Mouse (Mus musculus) large intestine, adult 2 months (tissue): ENCODE measurements at regions not wholly inside any gene's neighbourhood (a gene's known extent, or its start where the extent isn't known, plus 50 kb on each side); places are given as distances from the start of the nearest gene placed in this dataset.
"Not testable (repeated sequence)": the region's sequence is repeated elsewhere in the genome, so short reads cannot be mapped to it uniquely, and the experiment has no call there.

Experiments used
- DNase-seq: peaks from one replicate; pipeline ENCODE4 v3.0.0-alpha.2; 2012; ENCODE audit warnings: low read depth, low spot score
- WGBS: fragments of 180-500 bp; shearing (Covaris S2); methylation state at CpG from one replicate; pipeline ENCODE4 v1.1.7; 2018; 5-methylcytosine and 5-hydroxymethylcytosine counted together

- no peak for DNase-seq
- 84% methylated on average over 1 of the region's 1 CpGs for WGBS
Observed at GRCm38 (mm10) chr9:4994549-4995141, 198.6 kb upstream of the Gria4 start.

- 48% methylated on average over 8 of the region's 8 CpGs for WGBS
- DNase-seq: not testable (repeated sequence)
Observed at GRCm38 (mm10) chr9:4979401-4979800, 183.4 kb upstream of the Gria4 start.

DNA sequence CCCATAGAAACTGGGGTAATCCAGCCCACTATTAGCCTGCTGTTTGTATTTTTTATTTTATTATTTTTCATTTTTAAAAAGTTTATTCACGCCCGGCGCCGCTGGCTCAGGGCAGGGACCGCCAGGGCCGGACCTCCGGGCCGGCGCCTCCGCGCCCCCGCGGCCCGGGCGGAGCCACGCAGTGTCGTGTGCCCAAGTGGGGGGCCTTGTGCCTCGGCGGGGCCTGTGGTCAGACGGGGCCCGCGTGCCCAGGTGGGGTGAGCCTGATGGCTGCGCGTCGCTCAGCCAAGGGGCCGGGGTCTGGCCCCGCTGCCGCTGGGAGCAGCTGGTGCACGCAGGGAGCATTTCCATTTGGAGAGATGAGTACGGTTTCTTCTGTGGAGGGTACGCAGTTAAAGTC is 181.5 kb upstream of the Gria4 start:
- 90% methylated on average over 31 of the region's 31 CpGs for WGBS
- DNase-seq: no peak

DNA sequence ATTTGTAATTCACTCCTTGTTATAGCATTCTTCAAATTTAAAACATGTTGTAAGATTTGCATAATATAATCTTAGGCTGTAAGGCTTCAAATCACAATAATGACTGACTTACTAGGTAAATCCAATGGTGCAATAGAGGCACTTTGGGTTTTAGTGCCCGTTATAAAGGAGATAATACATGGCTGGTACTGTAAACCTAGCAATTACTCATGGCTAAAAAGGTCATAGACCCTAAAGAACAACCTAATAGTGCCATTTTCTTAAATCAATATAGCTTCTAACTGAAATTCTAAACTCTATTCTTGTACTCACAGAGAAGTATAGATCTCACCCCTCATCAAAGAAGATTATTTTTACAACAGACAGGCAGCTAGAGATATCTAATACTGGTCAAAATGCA is 179.0 kb upstream of the Gria4 start:
- WGBS: 38% methylated on average over 1 of the region's 1 CpGs
- no peak for DNase-seq

GRCm38 (mm10) chr9:4931861-4932260 is 135.8 kb upstream of the Gria4 start:
- not testable (repeated sequence) for DNase-seq

DNA sequence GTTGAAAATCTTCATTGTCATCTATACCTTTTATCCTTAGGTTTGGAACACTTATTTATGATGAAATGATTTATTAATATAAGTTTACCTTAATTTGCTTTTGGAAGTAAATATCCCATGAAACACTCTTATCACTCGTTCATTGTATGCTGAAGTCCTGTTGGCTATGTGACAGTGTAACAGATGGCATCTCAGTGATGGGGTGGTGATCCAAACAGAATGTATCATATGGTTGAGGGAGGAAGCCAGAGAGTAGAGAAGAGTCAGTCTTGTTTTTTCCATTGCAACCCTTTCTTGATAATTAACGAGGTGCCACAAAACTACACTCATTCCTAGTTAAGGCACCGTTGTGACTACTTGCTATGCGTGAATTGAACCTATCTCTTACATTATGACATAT is 134.3 kb upstream of the Gria4 start:
- WGBS: 80% methylated on average over 4 of the region's 4 CpGs
- DNase-seq: no peak

More at GRCm38 (mm10) chr9:4931861-4932260, 135.8 kb upstream of the Gria4 start:
- 73% methylated on average over 1 of the region's 1 CpGs for WGBS

DNA sequence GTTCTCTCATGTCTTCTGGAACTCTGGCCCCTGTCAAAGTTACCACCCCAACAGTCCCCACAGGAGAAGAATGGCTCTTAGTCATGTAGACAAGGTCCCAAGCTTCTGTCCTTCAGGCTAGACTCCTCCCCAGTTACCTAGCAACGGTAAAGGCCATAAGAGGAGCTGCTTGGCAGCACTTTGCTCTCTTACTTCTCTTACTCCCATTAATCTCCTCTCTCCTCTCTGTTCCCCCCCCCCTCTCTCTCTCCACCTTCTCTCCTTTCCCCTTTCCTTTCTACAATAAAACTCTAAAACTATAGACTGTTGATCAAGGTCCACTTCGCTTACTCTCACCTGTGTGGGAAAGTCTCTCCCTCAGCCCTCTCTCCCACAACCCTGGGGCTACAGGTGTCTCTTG is 114.5 kb upstream of the Gria4 start:
- 53% methylated on average over 2 of the region's 2 CpGs for WGBS

GRCm38 (mm10) chr9:4885479-4885878 is 89.4 kb upstream of the Gria4 start:
- 46% methylated on average over 1 of the region's 1 CpGs for WGBS
- no peak for DNase-seq

More for the DNA sequence above, 114.5 kb upstream of the Gria4 start:
- peak; percentile 2 for DNase-seq
